Mouse (Mus musculus) heart, embryonic 11.5 days (tissue): ENCODE results near the gene Rcan1. TPM values are rescaled to one million over a fixed set of nuclear protein-coding genes. Genes with fewer than 3 reads are reported as not detected.

Experiments
- ATAC-seq: fragments of 200-750 bp; cut with Nextera tagmentation; replicated peaks from 2 replicates; pipeline ENCODE4 v1.8.0; 2017; ENCODE audit warnings: moderate library complexity; ENCODE audit not compliant: insufficient number of reproducible peaks, low FRiP score, low TSS enrichment
- H3K27ac ChIP-seq: fragments of 300-500 bp; sonication (generic); 2 replicates; pipeline ENCODE4 v1.5.1; 2014; ENCODE audit warnings: mild to moderate bottlenecking, low read depth, low read length
- H3K27me3 ChIP-seq: fragments of 300-500 bp; sonication (generic); 2 replicates; pipeline ENCODE4 v1.6.1; 2014; ENCODE audit warnings: mild to moderate bottlenecking, low read length, mixed read lengths; ENCODE audit not compliant: control insufficient read depth, insufficient read depth
- H3K36me3 ChIP-seq: fragments of 300-500 bp; sonication (generic); 2 replicates; pipeline ENCODE4 v1.6.1; 2014; ENCODE audit warnings: mild to moderate bottlenecking, low read length, moderate library complexity, mixed read lengths; ENCODE audit not compliant: control insufficient read depth, insufficient read depth
- H3K4me1 ChIP-seq: fragments of 300-500 bp; sonication (generic); 2 replicates; pipeline ENCODE4 v1.6.1; 2014; ENCODE audit warnings: low read length; ENCODE audit not compliant: control insufficient read depth, insufficient read depth
- H3K4me2 ChIP-seq: fragments of 300-500 bp; sonication (generic); 2 replicates; pipeline ENCODE4 v1.6.1; 2014; ENCODE audit warnings: mild to moderate bottlenecking, moderate library complexity
- H3K4me3 ChIP-seq: fragments of 300-500 bp; sonication (generic); 2 replicates; pipeline ENCODE4 v1.5.1; 2014; ENCODE audit warnings: low read depth, low read length
- H3K9ac ChIP-seq: fragments of 300-500 bp; sonication (generic); 2 replicates; pipeline ENCODE4 v1.6.1; 2014; ENCODE audit warnings: mild to moderate bottlenecking, low read depth, low read length, moderate library complexity
- H3K9me3 ChIP-seq: fragments of 300-500 bp; sonication (generic); replicated peaks from 2 replicates; pipeline ENCODE4 v1.6.1; 2016; ENCODE audit warnings: low read length; ENCODE audit not compliant: control insufficient read depth
- WGBS: fragments of 180-500 bp; shearing (Covaris S2); extraction: QIAGEN DNeasy Blood & Tissue Kit; methylation state at CpG from one replicate; pipeline ENCODE4 v1.1.7; 2014; ENCODE audit not compliant: insufficient replicate concordance; 5-methylcytosine and 5-hydroxymethylcytosine counted together
- polyA plus RNA-seq: library from polyadenylated mRNA; unstranded; fragments of >200 nt; fragmentation: Nextera tagmentation; extraction: Ambion mirVana; gene quantifications from 2 replicates; pipeline ENCODE4 v1.2.1, GENCODE M21; 2014

The Rcan1 gene
- polyA plus RNA-seq, 1 experiment from 2014 or later = 103 TPM

GRCm38 (mm10) chr16:92503105-92503504 is 32.4 kb upstream of the Rcan1 start:
- no peaks in the 10 kb centered on the region for H3K9me3 ChIP-seq
- 64% methylated on average over 5 of the region's 5 CpGs for WGBS
- ATAC-seq = no peak
- H3K4me2 ChIP-seq = no peak overlapping the region
- H3K27me3 ChIP-seq = peaks cover 29% of the 10 kb centered on the region
- H3K36me3 ChIP-seq = no peaks in the 10 kb centered on the region
- no peak overlapping the region for H3K27ac ChIP-seq
- H3K4me3 ChIP-seq = no peak overlapping the region
- no peak overlapping the region for H3K9ac ChIP-seq
- H3K4me1 ChIP-seq = peaks cover 9% of the 10 kb centered on the region

DNA sequence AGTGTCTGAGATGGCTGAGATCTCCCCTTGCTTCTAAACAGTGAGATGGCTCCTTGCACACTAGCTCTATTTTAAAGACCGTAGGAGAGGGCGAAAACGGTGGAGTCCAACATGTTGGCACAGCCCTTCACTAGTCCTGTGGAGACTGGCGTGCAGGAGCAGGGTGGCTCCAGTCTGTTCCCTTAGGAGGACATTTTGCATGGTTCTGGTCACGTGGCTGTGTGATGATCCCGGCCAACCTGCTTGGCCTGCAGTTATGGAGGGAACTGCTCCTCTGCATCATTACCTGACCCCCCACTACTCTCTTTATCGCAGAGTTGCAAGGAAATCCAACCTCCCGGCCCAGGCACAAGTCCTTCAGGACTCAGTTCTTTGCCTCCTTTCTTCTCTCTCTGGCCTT is 29.9 kb upstream of the Rcan1 start:
- H3K36me3 ChIP-seq = no peaks in the 10 kb centered on the region
- no peak overlapping the region for H3K9ac ChIP-seq
- 78% methylated on average over 8 of the region's 8 CpGs for WGBS
- H3K4me2 ChIP-seq = no peak overlapping the region
- ATAC-seq = no peak
- no peaks in the 10 kb centered on the region for H3K9me3 ChIP-seq
- peaks cover 9% of the 10 kb centered on the region for H3K4me1 ChIP-seq
- H3K27me3 ChIP-seq = peaks cover 45% of the 10 kb centered on the region
- H3K27ac ChIP-seq = no peak overlapping the region
- H3K4me3 ChIP-seq = no peak overlapping the region

DNA sequence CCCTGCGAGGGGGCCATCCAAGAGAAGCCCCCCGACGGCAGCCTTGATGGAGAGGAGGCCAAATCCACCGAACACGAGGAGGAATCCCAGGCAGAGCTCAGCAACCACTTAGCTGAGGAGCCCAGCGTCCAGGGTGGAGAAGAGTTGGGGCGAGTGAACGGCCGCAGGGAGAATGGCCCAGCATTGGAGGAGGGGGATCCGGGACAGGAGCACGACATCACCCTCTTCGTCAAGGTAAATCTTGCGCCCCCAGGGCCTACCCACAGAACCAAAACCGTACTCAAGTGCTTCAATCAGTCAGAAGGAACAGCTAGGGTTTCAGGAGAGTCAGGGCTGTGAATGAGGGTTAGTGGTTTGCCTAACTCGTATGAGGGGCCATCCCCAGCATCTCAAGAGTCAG is 28.7 kb upstream of the Rcan1 start:
- 17% methylated on average over 15 of the region's 15 CpGs for WGBS
- H3K36me3 ChIP-seq = no peaks in the 10 kb centered on the region
- no peaks in the 10 kb centered on the region for H3K9me3 ChIP-seq
- H3K9ac ChIP-seq = no peak overlapping the region; the same call in 1 of the 2 replicates
- peaks cover 10% of the 10 kb centered on the region for H3K4me1 ChIP-seq
- no peak for ATAC-seq
- H3K27ac ChIP-seq = no peak overlapping the region
- H3K4me3 ChIP-seq = peak overlapping the region; percentile 59
- H3K27me3 ChIP-seq = peaks cover 45% of the 10 kb centered on the region
- H3K4me2 ChIP-seq = peak overlapping the region; percentile 99

DNA sequence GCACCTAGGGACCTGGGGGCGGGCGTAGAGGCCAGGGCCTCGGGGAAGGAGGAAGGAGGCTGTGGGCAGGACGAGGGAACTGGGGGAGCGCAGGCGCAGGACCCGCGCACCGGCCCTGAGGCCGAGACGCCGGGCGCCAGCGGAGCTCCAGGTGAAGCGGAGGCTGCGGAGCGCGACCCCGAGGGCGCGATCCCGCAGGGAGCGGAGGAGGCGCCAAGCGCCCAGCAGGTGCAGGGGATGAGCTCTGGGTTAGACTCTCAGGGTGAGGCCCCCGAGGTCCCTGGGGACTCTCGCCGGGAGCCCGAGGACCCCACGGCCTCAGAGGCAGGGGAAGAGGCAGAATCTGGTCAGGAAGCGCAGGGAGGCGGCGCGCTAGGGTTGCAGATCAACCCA is 27.9 kb upstream of the Rcan1 start:
- H3K4me3 ChIP-seq = peak overlapping the region; percentile 59
- peaks cover 45% of the 10 kb centered on the region for H3K27me3 ChIP-seq
- H3K27ac ChIP-seq = no peak overlapping the region
- H3K4me2 ChIP-seq = peak overlapping the region; percentile 99
- no peak for ATAC-seq
- H3K9ac ChIP-seq = peak overlapping the region; percentile 31
- WGBS = under 1% methylated on average over 33 of the region's 34 CpGs
- H3K9me3 ChIP-seq = no peaks in the 10 kb centered on the region
- H3K36me3 ChIP-seq = no peaks in the 10 kb centered on the region
- H3K4me1 ChIP-seq = peaks cover 16% of the 10 kb centered on the region

- H3K36me3 ChIP-seq = no peaks in the 10 kb centered on the region
- H3K4me3 ChIP-seq = peak overlapping the region; percentile 59
- peaks cover 45% of the 10 kb centered on the region for H3K27me3 ChIP-seq
- H3K9me3 ChIP-seq = no peaks in the 10 kb centered on the region
- peak overlapping the region; percentile 99 for H3K4me2 ChIP-seq
- no peak overlapping the region for H3K27ac ChIP-seq
- peaks cover 16% of the 10 kb centered on the region for H3K4me1 ChIP-seq
- no peak for ATAC-seq
- WGBS = 8% methylated on average over 26 of the region's 26 CpGs
- H3K9ac ChIP-seq = peak overlapping the region; percentile 31; the same call in 1 of the 2 replicates
These were observed 27.4 kb upstream of the Rcan1 start for GRCm38 (mm10) chr16:92497851-92498588.

DNA sequence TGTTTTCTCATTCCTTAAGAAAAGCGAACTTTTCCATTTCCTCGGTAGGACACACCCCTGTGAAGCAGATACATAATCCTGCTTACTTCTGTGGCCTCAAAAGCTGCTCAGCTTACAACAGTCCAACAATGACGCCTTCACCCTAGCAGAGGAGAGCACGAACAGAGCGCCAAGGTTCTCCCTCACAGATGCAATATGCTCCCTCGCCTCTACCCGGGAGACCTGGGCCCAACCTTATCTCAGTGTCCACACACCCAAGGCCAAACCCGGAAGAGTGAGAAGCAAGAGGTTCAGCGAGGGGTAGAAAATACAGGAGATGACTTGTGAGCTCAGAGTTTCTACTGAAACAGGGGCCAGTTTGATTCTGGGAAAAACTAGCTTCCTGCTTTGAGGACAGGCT is 18.7 kb upstream of the Rcan1 start:
- H3K4me2 ChIP-seq = no peak overlapping the region; the same call in 1 of the 2 replicates
- ATAC-seq = peak; percentile 72
- H3K36me3 ChIP-seq = no peaks in the 10 kb centered on the region
- H3K27ac ChIP-seq = peak overlapping the region; percentile 59
- H3K27me3 ChIP-seq = no peaks in the 10 kb centered on the region
- WGBS = 50% methylated on average over 9 of the region's 9 CpGs
- H3K4me1 ChIP-seq = peaks cover 20% of the 10 kb centered on the region
- H3K4me3 ChIP-seq = no peak overlapping the region
- no peaks in the 10 kb centered on the region for H3K9me3 ChIP-seq
- no peak overlapping the region for H3K9ac ChIP-seq

DNA sequence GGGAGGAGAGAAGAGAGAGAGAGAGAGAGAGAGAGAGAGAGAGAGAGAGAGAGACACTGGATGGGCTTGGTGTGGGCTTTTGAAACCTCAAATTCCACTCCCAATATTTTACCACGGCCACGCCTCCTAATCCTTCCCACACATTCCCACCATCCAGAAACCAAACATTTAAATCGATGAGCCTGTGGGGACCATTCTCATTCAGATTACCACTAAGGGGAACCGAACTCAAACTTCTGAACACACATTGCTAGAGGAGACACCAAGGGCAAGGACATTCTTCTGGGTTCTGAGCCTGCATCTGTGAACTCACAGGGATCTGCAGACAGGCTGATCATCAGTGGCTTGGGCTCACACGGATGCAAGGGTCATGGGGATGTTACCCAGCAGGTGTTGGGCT is 17.8 kb upstream of the Rcan1 start:
- Histone ChIP-seq H3K4me1 (peaks cover 14% of the 10 kb centered on the region; the same call in 1 of the 2 replicates), H3K27me3 (0 out of 2 replicates have a peak, but pooled peaks cover 2% of the 10 kb centered on the region), H3K27ac (no peak overlapping the region), H3K4me2 (no peak overlapping the region), H3K4me3 (no peak overlapping the region), H3K36me3 (no peaks in the 10 kb centered on the region), H3K9me3 (no peaks in the 10 kb centered on the region), H3K9ac (no peak overlapping the region)
- 87% methylated on average over 5 of the region's 5 CpGs for WGBS
- ATAC-seq = no peak

DNA sequence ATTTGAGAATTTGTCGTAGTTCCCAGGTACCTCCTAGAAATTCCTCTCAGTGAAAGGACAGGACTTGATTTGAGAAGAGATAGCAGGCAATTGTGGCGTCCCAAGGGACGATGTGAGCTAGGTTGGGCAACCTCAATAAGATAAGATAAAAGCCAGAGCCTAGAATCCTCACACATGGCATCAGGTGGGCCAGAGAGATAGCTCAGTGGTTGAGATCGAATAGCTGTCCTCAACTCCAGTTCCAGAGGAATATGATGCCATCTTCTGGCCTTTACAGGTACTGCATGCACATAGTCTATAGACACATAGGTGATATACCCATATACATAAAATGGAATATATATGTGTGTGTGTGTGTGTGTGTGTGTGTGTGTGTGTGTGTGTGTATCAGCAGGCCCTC is 16.8 kb upstream of the Rcan1 start:
- H3K9ac ChIP-seq = no peak overlapping the region
- 0 out of 2 replicates have a peak, but pooled peaks cover 2% of the 10 kb centered on the region for H3K27me3 ChIP-seq
- H3K4me2 ChIP-seq = no peak overlapping the region
- ATAC-seq = no peak; the same call in 1 of the 2 replicates
- H3K36me3 ChIP-seq = no peaks in the 10 kb centered on the region
- H3K4me1 ChIP-seq = peaks cover 12% of the 10 kb centered on the region; the same call in 1 of the 2 replicates
- H3K27ac ChIP-seq = no peak overlapping the region
- 37% methylated on average over 4 of the region's 4 CpGs for whole genome bisulfite sequencing
- H3K9me3 ChIP-seq = no peaks in the 10 kb centered on the region
- no peak overlapping the region for H3K4me3 ChIP-seq

DNA sequence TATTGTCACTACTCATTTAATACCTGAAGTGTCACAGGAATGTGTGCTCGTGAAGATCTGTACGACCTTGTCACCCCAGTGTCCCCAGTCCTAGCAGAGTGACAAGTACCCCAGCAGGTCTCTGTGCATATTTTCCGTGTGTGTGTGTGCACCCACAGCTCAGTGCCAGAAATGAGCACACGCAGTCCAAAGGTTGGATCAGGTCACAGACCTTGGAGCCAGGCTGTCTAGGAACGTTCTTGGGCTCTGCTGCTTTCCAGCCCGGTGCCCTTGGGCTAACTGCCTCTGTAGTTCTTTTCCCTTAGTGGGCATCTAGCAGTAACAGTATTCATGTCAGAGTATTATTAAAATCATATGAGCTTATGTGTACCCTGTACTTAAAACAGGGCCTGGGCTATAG is 16.4 kb upstream of the Rcan1 start:
- WGBS = 78% methylated on average over 6 of the region's 6 CpGs
- Histone ChIP-seq H3K4me3 (no peak overlapping the region), H3K27me3 (0 out of 2 replicates have a peak, but pooled peaks cover 2% of the 10 kb centered on the region), H3K9me3 (no peaks in the 10 kb centered on the region), H3K4me2 (no peak overlapping the region), H3K36me3 (no peaks in the 10 kb centered on the region), H3K4me1 (peaks cover 9% of the 10 kb centered on the region; the same call in 1 of the 2 replicates), H3K27ac (no peak overlapping the region), H3K9ac (no peak overlapping the region)
- ATAC-seq = no peak
